Mouse (Mus musculus): ENCODE data around the gene Zzz3. TPM values are rescaled to one million over a fixed set of nuclear protein-coding genes. Genes with fewer than 3 reads are reported as not detected.

The Zzz3 gene
- polyA plus RNA-seq (2015; fragmentation: Illumina TruSeq; extraction: RNeasy Lipid Tissue Mini Kit (QIAGEN cat#74804); ENCODE audit: insufficient read depth, low read depth, low replicate concordance): 6.2 TPM

GRCm38 (mm10) chr3:152395350-152396277 is at the start of gene Zzz3:
Gene Zzz3 (plus strand): TSS chr3:152395473.

GRCm38 (mm10) chr3:152345732-152346632 is 49.3 kb upstream of the Zzz3 start, which contains the start of gene Usp33:
Gene Usp33 (plus strand): TSS chr3:152346478.

Other genes with a start within 250 kb of the Zzz3 start
- gene Gipc2, start 229.2 kb upstream of the Zzz3 start, polyA plus RNA-seq (2015; fragmentation: Illumina TruSeq; extraction: RNeasy Lipid Tissue Mini Kit (QIAGEN cat#74804); ENCODE audit: insufficient read depth, low read depth, low replicate concordance): 0.89 TPM
- 8.8 TPM for gene Dnajb4, start 185.2 kb upstream of the Zzz3 start, polyA plus RNA-seq (2015; fragmentation: Illumina TruSeq; extraction: RNeasy Lipid Tissue Mini Kit (QIAGEN cat#74804); ENCODE audit: insufficient read depth, low read depth, low replicate concordance)
- gene Fubp1, start 185.1 kb upstream of the Zzz3 start, polyA plus RNA-seq (2015; fragmentation: Illumina TruSeq; extraction: RNeasy Lipid Tissue Mini Kit (QIAGEN cat#74804); ENCODE audit: insufficient read depth, low read depth, low replicate concordance): 13.7 TPM
- 3.4 TPM for gene Nexn, start 129.1 kb upstream of the Zzz3 start, polyA plus RNA-seq (2015; fragmentation: Illumina TruSeq; extraction: RNeasy Lipid Tissue Mini Kit (QIAGEN cat#74804); ENCODE audit: insufficient read depth, low read depth, low replicate concordance)
- gene Miga1, start 55.1 kb upstream of the Zzz3 start, polyA plus RNA-seq (2015; fragmentation: Illumina TruSeq; extraction: RNeasy Lipid Tissue Mini Kit (QIAGEN cat#74804); ENCODE audit: insufficient read depth, low read depth, low replicate concordance): 4.0 TPM
- gene Usp33, start 49.0 kb upstream of the Zzz3 start, polyA plus RNA-seq (2015; fragmentation: Illumina TruSeq; extraction: RNeasy Lipid Tissue Mini Kit (QIAGEN cat#74804); ENCODE audit: insufficient read depth, low read depth, low replicate concordance): 22.3 TPM